Mouse (Mus musculus): ENCODE data around the gene Mrpl34. TPM values are rescaled to one million over a fixed set of nuclear protein-coding genes. Genes with fewer than 3 reads are reported as not detected.
A peak's percentile ranks its signal among the peaks of the same experiment; 100 is the strongest.

The Mrpl34 gene
- polyA plus RNA-seq, 1 experiment from 2014 or later = 199 TPM

- H3K36me3 ChIP-seq (ENCODE audit: control insufficient read depth, insufficient read depth, low read length) = peaks cover 48% of the 10 kb centered on the region
- ATAC-seq (ENCODE audit: low FRiP score, low TSS enrichment) = no peak
- WGBS = 84% methylated on average over 8 of the region's 8 CpGs
Observed at GRCm38 (mm10) chr8:71472601-71473386, 8.0 kb downstream of the Mrpl34 start.

GRCm38 (mm10) chr8:71474344-71474743 lies 9.6 kb downstream of the Mrpl34 start:
- Histone ChIP-seq H3K4me3 (replicated peaks; ENCODE audit: low read depth, low read length) (no peak overlapping the region), H3K9me3 (ENCODE audit: control insufficient read depth, low read length) (no peaks in the 10 kb centered on the region), H3K27ac (replicated peaks; ENCODE audit: low read depth, low read length) (no peak overlapping the region), H3K36me3 (ENCODE audit: control insufficient read depth, insufficient read depth, low read length) (peaks cover 59% of the 10 kb centered on the region), H3K4me1 (ENCODE audit: control insufficient read depth, insufficient read depth, low read length) (peaks cover 13% of the 10 kb centered on the region), H3K4me2 (ENCODE audit: low read length) (no peak overlapping the region), H3K9ac (replicated peaks; ENCODE audit: low read length) (no peak overlapping the region), H3K27me3 (ENCODE audit: control insufficient read depth, insufficient read depth, low read length) (no peaks in the 10 kb centered on the region)
- no peak for ATAC-seq (ENCODE audit: low FRiP score, low TSS enrichment)
- WGBS = 95% methylated on average over 18 of the region's 18 CpGs
- DNase-seq = no peak

More at GRCm38 (mm10) chr8:71472601-71473386, 8.0 kb downstream of the Mrpl34 start:
- H3K27ac ChIP-seq (replicated peaks; ENCODE audit: low read depth, low read length) = no peak overlapping the region
- no peak for DNase-seq
- no peak overlapping the region for H3K4me3 ChIP-seq (replicated peaks; ENCODE audit: low read depth, low read length)
- H3K27me3 ChIP-seq (ENCODE audit: control insufficient read depth, insufficient read depth, low read length) = no peaks in the 10 kb centered on the region
- no peak overlapping the region for H3K4me2 ChIP-seq (ENCODE audit: low read length)
- H3K9me3 ChIP-seq (ENCODE audit: control insufficient read depth, low read length) = no peaks in the 10 kb centered on the region
- peaks cover 13% of the 10 kb centered on the region for H3K4me1 ChIP-seq (ENCODE audit: control insufficient read depth, insufficient read depth, low read length)
- H3K9ac ChIP-seq (replicated peaks; ENCODE audit: low read length) = no peak overlapping the region

- H3K9me3 ChIP-seq (ENCODE audit: control insufficient read depth, low read length) = no peaks in the 10 kb centered on the region
- peaks cover 66% of the 10 kb centered on the region for H3K36me3 ChIP-seq (ENCODE audit: control insufficient read depth, insufficient read depth, low read length)
- no peak overlapping the region for H3K4me3 ChIP-seq (replicated peaks; ENCODE audit: low read depth, low read length)
- H3K27ac ChIP-seq (replicated peaks; ENCODE audit: low read depth, low read length) = peak overlapping the region; percentile 90; the same call in 1 of the 2 replicates
- no peak for DNase-seq
- ATAC-seq (ENCODE audit: low FRiP score, low TSS enrichment) = no peak
- peak overlapping the region; percentile 62; the same call in 1 of the 2 replicates for H3K9ac ChIP-seq (replicated peaks; ENCODE audit: low read length)
- H3K4me1 ChIP-seq (ENCODE audit: control insufficient read depth, insufficient read depth, low read length) = peaks cover 9% of the 10 kb centered on the region
- no peak overlapping the region for H3K4me2 ChIP-seq (ENCODE audit: low read length)
- H3K27me3 ChIP-seq (ENCODE audit: control insufficient read depth, insufficient read depth, low read length) = no peaks in the 10 kb centered on the region
- WGBS = 90% methylated on average over 25 of the region's 25 CpGs
Observed at GRCm38 (mm10) chr8:71474785-71475701, 10.3 kb downstream of the Mrpl34 start.

- peak overlapping the region; percentile 47 for H3K4me3 ChIP-seq (replicated peaks; ENCODE audit: low read depth, low read length)
- peak overlapping the region; percentile 90 for H3K27ac ChIP-seq (replicated peaks; ENCODE audit: low read depth, low read length)
- peak overlapping the region; percentile 62 for H3K9ac ChIP-seq (replicated peaks; ENCODE audit: low read length)
- no peak for ATAC-seq (ENCODE audit: low FRiP score, low TSS enrichment)
- no peak for DNase-seq
- no peaks in the 10 kb centered on the region for H3K9me3 ChIP-seq (ENCODE audit: control insufficient read depth, low read length)
- peaks cover 3% of the 10 kb centered on the region; the same call in 1 of the 2 replicates for H3K4me1 ChIP-seq (ENCODE audit: control insufficient read depth, insufficient read depth, low read length)
- H3K27me3 ChIP-seq (ENCODE audit: control insufficient read depth, insufficient read depth, low read length) = no peaks in the 10 kb centered on the region
- WGBS = 32% methylated on average over 4 of the region's 4 CpGs
- H3K36me3 ChIP-seq (ENCODE audit: control insufficient read depth, insufficient read depth, low read length) = peaks cover 73% of the 10 kb centered on the region
- peak overlapping the region; percentile 69 for H3K4me2 ChIP-seq (ENCODE audit: low read length)
Observed at GRCm38 (mm10) chr8:71475702-71476075, 10.9 kb downstream of the Mrpl34 start.

GRCm38 (mm10) chr8:71476099-71476940 lies 11.6 kb downstream of the Mrpl34 start:
- Histone ChIP-seq H3K4me1 (ENCODE audit: control insufficient read depth, insufficient read depth, low read length) (peaks cover 3% of the 10 kb centered on the region; the same call in 1 of the 2 replicates), H3K9ac (replicated peaks; ENCODE audit: low read length) (peak overlapping the region; percentile 62), H3K27ac (replicated peaks; ENCODE audit: low read depth, low read length) (peak overlapping the region; percentile 90), H3K4me3 (replicated peaks; ENCODE audit: low read depth, low read length) (peak overlapping the region; percentile 47), H3K9me3 (ENCODE audit: control insufficient read depth, low read length) (no peaks in the 10 kb centered on the region), H3K36me3 (ENCODE audit: control insufficient read depth, insufficient read depth, low read length) (peaks cover 76% of the 10 kb centered on the region), H3K4me2 (ENCODE audit: low read length) (peak overlapping the region; percentile 69), H3K27me3 (ENCODE audit: control insufficient read depth, insufficient read depth, low read length) (no peaks in the 10 kb centered on the region)
- DNase-seq (peak; percentile 90), ATAC-seq (ENCODE audit: low FRiP score, low TSS enrichment) (peak; percentile 81)
- WGBS = under 1% methylated on average over 95 of the region's 121 CpGs

GRCm38 (mm10) chr8:71477196-71477845 lies 12.6 kb downstream of the Mrpl34 start:
- 40% methylated on average over 14 of the region's 14 CpGs for WGBS

GRCm38 (mm10) chr8:71478943-71479342 lies 14.2 kb downstream of the Mrpl34 start:
- ATAC-seq (ENCODE audit: low FRiP score, low TSS enrichment) (no peak), DNase-seq (no peak)
- Histone ChIP-seq H3K4me3 (replicated peaks; ENCODE audit: low read depth, low read length) (no peak overlapping the region), H3K4me1 (ENCODE audit: control insufficient read depth, insufficient read depth, low read length) (peaks cover 7% of the 10 kb centered on the region; the same call in 1 of the 2 replicates), H3K36me3 (ENCODE audit: control insufficient read depth, insufficient read depth, low read length) (peaks cover 75% of the 10 kb centered on the region), H3K9ac (replicated peaks; ENCODE audit: low read length) (no peak overlapping the region), H3K27ac (replicated peaks; ENCODE audit: low read depth, low read length) (no peak overlapping the region), H3K9me3 (ENCODE audit: control insufficient read depth, low read length) (no peaks in the 10 kb centered on the region), H3K4me2 (ENCODE audit: low read length) (no peak overlapping the region), H3K27me3 (ENCODE audit: control insufficient read depth, insufficient read depth, low read length) (no peaks in the 10 kb centered on the region)
- WGBS = 89% methylated on average over 11 of the region's 11 CpGs

More at GRCm38 (mm10) chr8:71477196-71477845, 12.6 kb downstream of the Mrpl34 start:
- Histone ChIP-seq H3K36me3 (ENCODE audit: control insufficient read depth, insufficient read depth, low read length) (peaks cover 76% of the 10 kb centered on the region), H3K4me2 (ENCODE audit: low read length) (peak overlapping the region; percentile 69), H3K27ac (replicated peaks; ENCODE audit: low read depth, low read length) (peak overlapping the region; percentile 90), H3K9me3 (ENCODE audit: control insufficient read depth, low read length) (no peaks in the 10 kb centered on the region), H3K4me3 (replicated peaks; ENCODE audit: low read depth, low read length) (peak overlapping the region; percentile 47), H3K4me1 (ENCODE audit: control insufficient read depth, insufficient read depth, low read length) (peaks cover 3% of the 10 kb centered on the region; the same call in 1 of the 2 replicates), H3K27me3 (ENCODE audit: control insufficient read depth, insufficient read depth, low read length) (no peaks in the 10 kb centered on the region), H3K9ac (replicated peaks; ENCODE audit: low read length) (peak overlapping the region; percentile 62; the same call in 1 of the 2 replicates)
- no peak for ATAC-seq (ENCODE audit: low FRiP score, low TSS enrichment)
- DNase-seq = peak; percentile 60
